Mouse (Mus musculus) adrenal gland, adult 8-10 months (tissue): ENCODE measurements around the gene Atxn7l1. TPM values are rescaled to one million over a fixed set of nuclear protein-coding genes. Genes with fewer than 3 reads are reported as not detected.
A peak's percentile ranks its signal among the peaks of the same experiment; 100 is the strongest.
"Not testable (repeated sequence)": the region's sequence is repeated elsewhere in the genome, so short reads cannot be mapped to it uniquely, and the experiment has no call there.

Experiments
- DNase-seq: peaks from one replicate; pipeline ENCODE4 v3.0.0; 2022
- total RNA-seq, 4 experiments: library from RNA; stranded (reverse); gene quantifications; 2 replicates each; pipeline ENCODE4 v1.2.4; 2022

Atxn7l1 gene
- total RNA-seq, 4 experiments from 2014 or later, result 25.2 to 44.6 (median 35.4) TPM

GRCm38 (mm10) chr12:33153131-33153530 lies 5.6 kb downstream of the Atxn7l1 start:
- DNase-seq, result no peak

GRCm38 (mm10) chr12:33153850-33154249 lies 6.4 kb downstream of the Atxn7l1 start:
- no peak for DNase-seq

GRCm38 (mm10) chr12:33154732-33155131 lies 7.2 kb downstream of the Atxn7l1 start:
- DNase-seq, result no peak

DNA sequence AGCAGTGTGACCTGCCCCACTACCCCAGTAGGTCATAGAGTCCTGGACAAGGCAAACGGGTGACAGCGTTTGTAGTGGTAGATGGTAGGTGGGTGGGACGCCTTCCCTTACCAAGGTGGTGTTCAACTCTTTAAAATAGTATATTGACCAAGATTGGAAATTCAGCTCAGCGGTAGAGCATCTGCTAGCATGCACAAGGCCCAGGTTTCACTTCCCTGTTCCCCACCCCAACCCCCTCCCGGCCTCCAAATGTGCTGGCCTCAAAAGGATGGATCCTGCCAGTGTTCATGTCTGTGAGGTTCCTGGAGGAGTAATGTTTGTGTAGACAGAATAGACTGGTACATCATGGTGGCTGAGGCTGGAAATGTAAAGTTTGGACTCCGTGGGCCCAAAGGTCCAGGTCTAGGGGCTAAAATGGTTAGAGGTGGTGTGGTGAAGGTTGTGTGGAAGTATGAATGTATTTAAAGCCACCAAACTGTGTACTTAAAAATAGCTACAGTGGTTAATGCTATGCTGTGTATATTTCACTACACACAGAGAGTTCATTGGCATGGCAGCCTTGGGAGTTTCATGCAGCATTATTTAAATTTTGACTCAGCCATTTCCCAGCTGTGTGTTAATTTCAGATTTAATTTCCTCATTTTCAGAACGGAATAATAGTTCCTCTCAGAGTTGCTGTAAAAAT lies 9.0 kb downstream of the Atxn7l1 start:
- no peak for DNase-seq

DNA sequence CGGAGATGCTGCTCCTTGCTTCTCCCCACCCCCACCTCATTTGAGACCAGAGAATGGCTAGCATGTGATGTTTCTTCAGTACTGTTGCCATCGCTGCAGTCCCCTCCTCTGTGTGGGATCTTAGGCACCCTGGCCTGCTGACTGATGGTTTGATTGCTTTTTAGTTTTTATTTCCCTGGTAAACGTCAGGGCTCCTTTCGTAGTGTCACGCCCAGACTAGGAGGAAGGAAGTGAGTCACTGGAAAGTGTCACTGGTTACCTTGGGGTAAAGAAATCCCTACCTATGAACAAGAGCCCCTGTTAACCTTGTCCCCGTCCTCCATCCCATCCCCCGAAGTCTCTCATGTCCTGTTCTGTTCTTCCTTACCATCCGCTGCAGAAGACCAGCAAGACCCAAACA lies 10.8 kb downstream of the Atxn7l1 start:
- DNase-seq, result no peak

GRCm38 (mm10) chr12:33160406-33160805 lies 12.9 kb downstream of the Atxn7l1 start:
- no peak for DNase-seq

GRCm38 (mm10) chr12:33162541-33162940 lies 15.0 kb downstream of the Atxn7l1 start:
- no peak for DNase-seq

- DNase-seq, result not testable (repeated sequence)
These were observed 16.5 kb downstream of the Atxn7l1 start for GRCm38 (mm10) chr12:33164019-33164418.

GRCm38 (mm10) chr12:33166712-33167111 lies 19.2 kb downstream of the Atxn7l1 start:
- no peak for DNase-seq

DNA sequence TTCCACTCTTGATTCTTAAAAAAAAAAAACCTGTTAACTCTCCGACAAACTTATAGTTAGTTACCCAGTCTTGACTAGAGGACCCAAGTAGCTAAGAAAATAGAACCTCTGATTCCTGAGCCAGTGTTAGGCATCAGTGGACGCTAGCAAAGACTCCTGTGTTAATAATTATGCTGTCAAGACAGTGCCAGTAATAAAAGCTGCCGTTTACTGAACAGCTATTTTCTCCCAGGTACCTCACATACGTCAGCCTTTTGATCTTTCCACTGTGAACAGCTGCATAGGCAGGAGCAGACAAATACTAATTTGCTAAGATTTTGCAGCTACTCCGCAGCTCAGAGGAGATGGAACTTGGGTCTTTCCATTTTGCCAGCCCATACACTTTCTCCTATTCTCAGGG lies 20.1 kb downstream of the Atxn7l1 start:
- DNase-seq, result no peak

GRCm38 (mm10) chr12:33168491-33168890 lies 21.0 kb downstream of the Atxn7l1 start:
- no peak for DNase-seq

DNA sequence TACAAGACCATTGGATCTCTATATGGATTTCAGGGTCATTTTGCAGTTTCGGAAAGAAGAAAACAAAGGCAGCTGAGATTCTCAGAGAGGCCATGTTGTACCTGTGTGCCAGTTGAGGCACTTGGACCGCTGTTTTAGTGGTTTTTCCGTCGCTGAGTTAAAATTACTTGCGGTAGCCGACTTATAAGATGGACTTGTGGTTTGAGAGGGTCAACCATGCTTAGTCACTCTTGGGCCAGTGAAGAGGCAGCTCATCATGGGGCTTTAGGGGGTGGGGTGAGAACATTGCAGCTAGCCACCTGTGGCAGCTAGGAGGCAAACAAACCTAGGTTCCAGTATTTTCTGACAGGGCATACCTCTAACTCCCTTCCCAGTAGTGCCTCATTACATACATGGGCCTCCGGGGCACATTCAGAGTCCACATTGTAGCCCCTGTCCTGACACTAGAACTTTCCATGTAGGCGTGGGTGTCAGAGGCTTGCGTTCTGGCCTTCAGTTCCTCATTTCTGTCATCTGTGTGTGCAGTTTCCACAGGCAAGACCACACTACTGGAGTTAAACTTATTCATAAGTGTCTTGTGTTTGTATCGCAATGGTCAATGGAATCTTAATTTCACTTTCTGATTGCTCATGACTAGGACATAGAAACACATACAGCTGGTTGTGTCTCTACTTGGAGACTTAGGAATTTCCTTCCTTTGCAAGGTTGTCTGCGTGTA lies 22.4 kb downstream of the Atxn7l1 start:
- DNase-seq, result no peak

DNA sequence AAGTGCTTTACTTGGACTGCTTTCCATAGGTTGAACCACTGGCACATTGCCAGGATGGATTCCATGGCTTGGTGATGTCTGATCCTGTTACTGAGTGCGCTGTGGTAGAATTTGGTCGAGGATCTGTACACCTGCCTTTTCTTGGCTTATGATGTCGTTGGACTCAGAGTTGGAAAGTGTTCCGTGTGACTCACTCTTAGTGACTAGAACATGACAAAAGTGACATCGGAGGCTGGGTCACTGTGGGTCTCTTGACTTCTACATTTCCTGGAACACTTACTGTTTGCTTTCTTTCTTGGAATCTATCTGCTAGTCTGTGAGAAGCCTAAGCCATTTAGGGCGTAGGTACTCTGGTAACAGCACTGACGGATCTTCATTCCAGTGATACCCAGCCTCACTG lies 23.3 kb downstream of the Atxn7l1 start:
- no peak for DNase-seq

- DNase-seq, result no peak
These were observed 25.4 kb downstream of the Atxn7l1 start for GRCm38 (mm10) chr12:33172926-33173325.

GRCm38 (mm10) chr12:33173720-33174141 lies 26.2 kb downstream of the Atxn7l1 start:
- no peak for DNase-seq

- no peak for DNase-seq
These were observed 26.7 kb downstream of the Atxn7l1 start for GRCm38 (mm10) chr12:33174171-33174570.

DNA sequence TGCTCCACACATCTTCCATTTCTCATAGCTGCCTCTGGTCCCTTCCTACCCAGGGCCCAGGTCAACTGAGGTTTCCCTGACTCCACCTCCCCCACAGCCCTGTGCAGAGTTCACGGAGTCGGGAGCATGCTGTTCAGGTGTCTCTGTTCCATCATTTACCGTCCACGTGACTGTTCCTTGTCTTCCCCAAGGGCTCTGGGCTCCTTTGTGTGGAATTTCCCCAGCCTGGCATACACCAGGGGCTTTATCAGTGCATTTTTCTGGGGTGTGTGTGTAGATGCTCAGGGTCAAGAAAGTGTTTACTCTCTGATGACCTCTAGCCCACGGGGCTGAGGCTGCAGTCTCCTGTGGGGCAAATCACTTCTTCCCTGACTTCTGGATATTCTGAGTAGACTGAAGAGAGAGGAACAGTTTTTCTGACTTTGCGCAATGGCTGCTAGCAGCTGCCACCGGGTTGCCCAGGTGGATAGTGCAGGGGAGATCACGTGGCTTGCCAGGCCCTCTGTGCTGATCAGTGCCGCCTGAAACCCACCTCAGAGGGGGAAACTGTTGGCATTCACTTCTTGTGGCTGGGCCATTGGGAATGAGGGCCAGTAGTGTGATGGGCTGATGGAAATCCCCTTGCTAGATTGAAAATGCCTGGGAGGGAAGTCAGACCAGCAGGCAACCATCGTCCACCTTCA lies 27.3 kb downstream of the Atxn7l1 start:
- no peak for DNase-seq

DNA sequence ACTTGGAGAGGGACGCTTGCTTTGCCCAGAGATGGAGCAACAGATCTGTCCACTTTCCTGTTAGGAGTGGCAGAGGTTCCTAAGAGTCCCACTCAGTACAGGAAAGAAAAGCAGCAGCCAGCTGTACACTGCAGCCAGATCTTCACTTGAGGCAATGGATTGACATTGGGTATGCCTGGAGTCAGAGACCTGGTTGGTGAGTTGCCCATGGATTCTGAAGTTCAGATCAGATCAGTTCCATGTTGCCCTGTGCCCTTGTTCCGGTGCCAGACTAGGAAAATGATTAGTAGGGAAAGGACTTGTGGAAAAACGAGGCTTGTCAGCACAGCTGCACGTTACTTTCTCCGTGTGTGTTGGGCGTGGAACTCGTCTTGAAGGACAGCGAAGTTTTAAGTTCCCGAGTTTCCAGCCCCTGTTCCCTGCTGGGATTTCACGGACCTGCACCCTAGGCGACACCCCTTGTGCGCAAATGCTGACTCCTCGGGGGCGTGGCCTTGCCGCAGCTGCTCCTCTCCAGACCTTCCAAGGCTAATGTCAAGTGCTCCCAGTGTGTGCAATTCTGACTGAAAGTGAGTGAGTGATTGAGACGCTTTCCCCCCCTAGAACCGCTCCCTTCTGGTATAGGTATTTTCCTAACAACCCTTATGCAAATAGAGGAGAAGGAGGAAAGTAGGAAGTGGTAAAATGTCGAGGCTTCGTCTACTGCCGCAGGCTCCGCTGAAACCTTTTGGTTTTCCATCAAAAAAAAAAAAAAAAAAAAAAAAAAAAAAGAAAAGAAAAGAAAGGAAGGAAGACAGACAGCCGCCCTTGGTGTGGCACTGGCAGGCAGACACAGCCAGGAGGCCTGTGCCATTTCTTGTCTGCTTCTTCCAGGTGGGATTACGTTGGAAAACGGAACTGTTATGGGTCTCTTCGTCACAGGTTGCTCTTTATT lies 28.4 kb downstream of the Atxn7l1 start:
- peak; percentile 84 for DNase-seq

- no peak for DNase-seq
These were observed 29.0 kb downstream of the Atxn7l1 start for GRCm38 (mm10) chr12:33176555-33176900.

DNA sequence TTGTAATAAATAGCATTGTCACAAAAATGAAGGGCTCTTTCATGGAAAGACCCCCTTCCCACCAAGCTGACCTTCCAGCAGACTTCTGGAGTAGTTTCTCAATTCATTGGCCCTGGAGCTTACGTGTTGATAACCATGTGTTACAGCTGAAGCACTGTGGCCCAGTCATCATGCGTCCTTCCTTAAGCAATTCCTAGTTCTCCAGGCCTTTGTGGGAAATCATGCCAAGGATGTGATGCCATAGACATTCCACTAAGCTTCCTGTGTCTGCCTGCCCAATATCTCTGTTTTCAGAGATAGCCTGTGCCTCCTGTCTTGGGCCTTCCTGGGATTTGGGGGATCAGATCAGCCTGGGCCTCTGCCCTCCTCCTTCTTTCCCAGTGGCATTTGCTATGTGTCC lies 32.9 kb downstream of the Atxn7l1 start:
- no peak for DNase-seq

GRCm38 (mm10) chr12:33181875-33182274 lies 34.4 kb downstream of the Atxn7l1 start:
- DNase-seq, result no peak

GRCm38 (mm10) chr12:33182428-33183137 lies 35.1 kb downstream of the Atxn7l1 start:
- DNase-seq, result no peak
